Mouse (Mus musculus) CH12.LX (cell line): Measurements from ENCODE around the gene Tnip3. TPM values are rescaled to one million over a fixed set of nuclear protein-coding genes. Genes with fewer than 3 reads are reported as not detected.

Source experiments
- DNase-seq: peaks from one replicate; pipeline ENCODE4 v3.0.0-alpha.2; 2013; ENCODE audit errors: extremely low read depth
- H3K27ac ChIP-seq: 2 replicates; pipeline ENCODE4 v1.5.1; 2012; ENCODE audit warnings: low read depth, mild to moderate bottlenecking, control low read depth, moderate library complexity; ENCODE audit not compliant: insufficient read depth
- H3K27me3 ChIP-seq: replicated peaks from 2 replicates; pipeline ENCODE3; 2012; ENCODE audit warnings: inconsistent platforms
- H3K36me3 ChIP-seq, 2 experiments: replicated peaks in 1 of 2; 2 replicates each; pipeline versions ENCODE3 to v1.6.1; 2012; ENCODE audit warnings: inconsistent platforms in 1 of 2, low read length in 1 of 2, mild to moderate bottlenecking in 1 of 2, mixed read lengths in 1 of 2, moderate library complexity in 1 of 2; ENCODE audit not compliant: control insufficient read depth in 1 of 2, insufficient read depth in 1 of 2
- H3K4me1 ChIP-seq, 2 experiments: 2 replicates each; pipeline ENCODE4 v1.6.1; 2012; ENCODE audit warnings: inconsistent platforms in 1 of 2, moderate library complexity in 1 of 2; ENCODE audit not compliant: insufficient read depth in 2 of 2, control insufficient read depth in 1 of 2
- H3K4me2 ChIP-seq: 2 replicates; pipeline ENCODE4 v1.6.1; 2012; ENCODE audit warnings: low read depth, mild to moderate bottlenecking, control low read depth; ENCODE audit not compliant: poor library complexity, insufficient read depth, severe bottlenecking
- H3K4me3 ChIP-seq, 3 experiments: fragments of 150-350 bp in 1 of 3; sonication (generic) in 1 of 3; replicated peaks in 1 of 3; 2 replicates each; pipeline versions ENCODE3 to v1.5.1; 2011 to 2012; ENCODE audit warnings: low read depth in 2 of 3, low read length in 2 of 3, mild to moderate bottlenecking in 2 of 3, moderate library complexity in 2 of 3, control low read depth in 1 of 3, improper control_type of control experiment in 1 of 3, inconsistent platforms in 1 of 3, mixed read lengths in 1 of 3; ENCODE audit not compliant: poor library complexity in 1 of 3
- H3K79me2 ChIP-seq: replicated peaks from 2 replicates; pipeline ENCODE4 v1.6.1; 2012; ENCODE audit warnings: mild to moderate bottlenecking, moderate library complexity; ENCODE audit not compliant: control insufficient read depth, poor library complexity, insufficient read depth, severe bottlenecking; ENCODE audit errors: extremely low read depth
- H3K9ac ChIP-seq: 2 replicates; pipeline ENCODE4 v1.6.1; 2012; ENCODE audit warnings: low read depth, mild to moderate bottlenecking, control low read depth, moderate library complexity; ENCODE audit not compliant: insufficient read depth
- H3K9me3 ChIP-seq: replicated peaks from 2 replicates; pipeline ENCODE3; 2012; ENCODE audit warnings: low read length, inconsistent platforms, mixed read lengths
- BHLHE40 ChIP-seq: IDR thresholded peaks from 2 replicates; pipeline ENCODE4 v1.6.1; 2011; ENCODE audit warnings: mild to moderate bottlenecking, low read depth, low read length, improper control_type of control experiment
- CHD1 ChIP-seq: IDR thresholded peaks from 2 replicates; pipeline ENCODE4 v1.6.1; 2012; ENCODE audit warnings: low read depth, low read length, improper control_type of control experiment, inconsistent platforms
- CTCF ChIP-seq, 2 experiments: IDR thresholded peaks in 1 of 2; conservative IDR thresholded peaks in 1 of 2; 2 replicates each; pipeline ENCODE4 v1.5.1; 2011 to 2012; ENCODE audit warnings: low read depth in 2 of 2, low read length in 2 of 2, improper control_type of control experiment in 1 of 2, inconsistent platforms in 1 of 2, mild to moderate bottlenecking in 1 of 2, moderate library complexity in 1 of 2
- GABPA ChIP-seq: IDR thresholded peaks from 2 replicates; pipeline ENCODE4 v1.6.1; 2012; ENCODE audit warnings: low read depth, low read length, improper control_type of control experiment, inconsistent platforms; ENCODE audit not compliant: insufficient replicate concordance
- IRF4 ChIP-seq: IDR thresholded peaks from 2 replicates; pipeline ENCODE4 v1.6.1; 2014; ENCODE audit warnings: low read depth, mild to moderate bottlenecking, inconsistent platforms, low read length, improper control_type of control experiment
- JUN ChIP-seq: IDR thresholded peaks from 2 replicates; pipeline ENCODE4 v1.6.1; 2011; ENCODE audit warnings: low read depth, mild to moderate bottlenecking, low read length, improper control_type of control experiment, moderate library complexity; ENCODE audit not compliant: insufficient read depth
- JUND ChIP-seq: conservative IDR thresholded peaks from 2 replicates; pipeline ENCODE4 v1.6.1; 2011; ENCODE audit warnings: low read depth, low read length, improper control_type of control experiment
- KAT2A ChIP-seq: IDR thresholded peaks from 2 replicates; pipeline ENCODE4 v1.6.1; 2012; ENCODE audit warnings: low read length, improper control_type of control experiment, inconsistent platforms; ENCODE audit not compliant: insufficient replicate concordance
- MAX ChIP-seq: IDR thresholded peaks from 2 replicates; pipeline ENCODE4 v1.6.1; 2011; ENCODE audit warnings: low read length, improper control_type of control experiment
- MAZ ChIP-seq: IDR thresholded peaks from 2 replicates; pipeline ENCODE4 v1.6.1; 2012; ENCODE audit warnings: low read depth, mild to moderate bottlenecking, inconsistent platforms, low read length, improper control_type of control experiment, moderate library complexity
- MEF2A ChIP-seq: IDR thresholded peaks from 2 replicates; pipeline ENCODE4 v1.6.1; 2014; ENCODE audit warnings: low read depth, mild to moderate bottlenecking, inconsistent platforms, low read length, improper control_type of control experiment, borderline replicate concordance
- MYC ChIP-seq: IDR thresholded peaks from 2 replicates; pipeline ENCODE4 v1.6.1; 2011; ENCODE audit warnings: low read depth, mild to moderate bottlenecking, improper control_type of control experiment, low read length
- NRF1 ChIP-seq: IDR thresholded peaks from 2 replicates; pipeline ENCODE4 v1.6.1; 2014; ENCODE audit warnings: low read depth, mild to moderate bottlenecking, inconsistent platforms, low read length, improper control_type of control experiment, moderate library complexity
- PAX5 ChIP-seq: IDR thresholded peaks from 2 replicates; pipeline ENCODE4 v1.6.1; 2012; ENCODE audit warnings: low read length, inconsistent platforms, mixed read lengths
- POLR2A ChIP-seq: IDR thresholded peaks from 2 replicates; pipeline ENCODE4 v1.6.1; 2011; ENCODE audit warnings: low read depth, mild to moderate bottlenecking, improper control_type of control experiment, low read length
- POLR2AphosphoS2 ChIP-seq: IDR thresholded peaks from 2 replicates; pipeline ENCODE4 v1.6.1; 2011; ENCODE audit warnings: low read depth, low read length, improper control_type of control experiment
- RCOR1 ChIP-seq: conservative IDR thresholded peaks from 2 replicates; pipeline ENCODE4 v1.6.1; 2012; ENCODE audit warnings: low read depth, mild to moderate bottlenecking, inconsistent platforms, low read length, improper control_type of control experiment
- SIN3A ChIP-seq: IDR thresholded peaks from 2 replicates; pipeline ENCODE4 v1.6.1; 2012; ENCODE audit warnings: low read length, improper control_type of control experiment, inconsistent platforms
- TBP ChIP-seq: conservative IDR thresholded peaks from 2 replicates; pipeline ENCODE4 v1.6.1; 2011; ENCODE audit warnings: low read depth, low read length, improper control_type of control experiment
- USF1 ChIP-seq: IDR thresholded peaks from 2 replicates; pipeline ENCODE4 v1.6.1; 2014; ENCODE audit warnings: low read depth, mild to moderate bottlenecking, inconsistent platforms, low read length, improper control_type of control experiment
- ZKSCAN1 ChIP-seq: IDR thresholded peaks from 2 replicates; pipeline ENCODE4 v1.6.1; 2012; ENCODE audit warnings: low read depth, inconsistent platforms, low read length, improper control_type of control experiment, borderline replicate concordance
- ZMIZ1 ChIP-seq: IDR thresholded peaks from 2 replicates; pipeline ENCODE4 v1.6.1; 2012; ENCODE audit warnings: low read depth, mild to moderate bottlenecking, inconsistent platforms, low read length, improper control_type of control experiment
- dilution Hi-C: fragments of 300-500 bp; cut with MboI; formaldehyde crosslinking; loops from 2 replicates; pipeline ENCODE4 v1.14.3; 2020; ENCODE audit warnings: low sequenced_read_pairs; ENCODE audit not compliant: extremely low pct_unique_long_range_greater_than_20kb, extremely low pct_ligation_motif_present
- in situ Hi-C: fragments of 300-500 bp; cut with MboI; formaldehyde crosslinking; loops from 3 replicates; pipeline ENCODE4 v1.14.3; 2019; ENCODE audit warnings: low sequenced_read_pairs, low pct_ligation_motif_present, low pct_unique_long_range_greater_than_20kb, mixed read lengths
- polyA plus RNA-seq: library from polyadenylated mRNA; unstranded; fragments of >175 nt; gene quantifications from 2 replicates; pipeline ENCODE4 v1.2.1, GENCODE M21; 2012; ENCODE audit warnings: low read depth; ENCODE audit not compliant: insufficient read length
- total RNA-seq, 2 experiments: library from RNA; depleted of rRNA; stranded (reverse); fragments of 300-350 nt in 1 of 2; fragments of >200 nt in 1 of 2; gene quantifications; 2 replicates each; pipeline ENCODE4 v1.2.3; 2012 to 2014

Gene Tnip3
- total and polyA plus RNA-seq, 3 experiments, result 1.4 to 2.5 (median 2.5) TPM

DNA sequence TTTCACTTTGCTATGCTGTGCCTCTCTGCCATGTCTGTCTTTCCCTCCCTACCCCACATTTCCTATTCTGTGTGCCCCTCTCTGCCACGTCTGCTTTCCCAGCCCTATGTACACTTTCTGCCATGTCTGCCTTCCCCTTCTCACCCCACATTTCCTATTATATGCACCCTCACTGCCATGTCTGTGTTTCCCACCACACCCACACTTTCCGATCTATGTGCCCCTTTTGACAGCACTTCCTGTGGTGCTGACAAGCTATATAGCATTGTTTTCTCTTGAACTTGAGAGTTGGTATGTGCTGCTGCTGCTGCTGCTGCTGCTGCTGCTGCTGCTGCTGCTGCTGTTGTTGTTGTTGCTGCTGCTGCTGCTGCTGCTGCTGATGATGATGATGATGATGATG, 136.9 kb downstream of the Tnip3 start:
- Histone ChIP-seq H3K9ac (no peak overlapping the region), H3K27me3 (no peaks in the 10 kb centered on the region), H3K36me3 (no peaks in the 10 kb centered on the region), H3K4me3 (peak overlapping the region in 1 of 3 experiments; percentile 18), H3K27ac (no peak overlapping the region), H3K79me2 (no peaks in the 10 kb centered on the region), H3K4me1 (peaks cover 11 to 53% of the 10 kb centered on the region in 2 experiments; a peak in 3 of 4 replicates), H3K9me3 (no peaks in the 10 kb centered on the region), H3K4me2 (peak overlapping the region; percentile 40; the same call in 1 of the 2 replicates)
- dilution Hi-C loops, result no loop called here
- in situ Hi-C loops, result loop anchor here (25.0 kb wide), 1 partner anchor 875 kb away; the partner anchor contains the start of gene Mad2l1
- TF ChIP-seq ZMIZ1 (no peak), KAT2A (no peak), MAX (no peak), TBP (no peak), MAZ (no peak), SIN3A (no peak), NRF1 (no peak), ZKSCAN1 (no peak)
- no peak for DNase-seq

GRCm38 (mm10) chr6:65663990-65664389, 138.9 kb downstream of the Tnip3 start:
- Histone ChIP-seq H3K36me3 (no peaks in the 10 kb centered on the region), H3K9ac (no peak overlapping the region), H3K79me2 (no peaks in the 10 kb centered on the region), H3K27me3 (no peaks in the 10 kb centered on the region), H3K9me3 (no peaks in the 10 kb centered on the region), H3K27ac (no peak overlapping the region), H3K4me1 (peaks cover 11 to 57% of the 10 kb centered on the region in 2 experiments; a peak in 3 of 4 replicates), H3K4me2 (no peak overlapping the region; the same call in 1 of the 2 replicates), H3K4me3 (no peak overlapping the region)
- dilution Hi-C loops (no loop called here), in situ Hi-C loops (loop anchor here (25.0 kb wide), 1 partner anchor 873 kb away; the partner anchor contains the start of gene Mad2l1)
- TF ChIP-seq MYC, result no peak
- TF ChIP-seq PAX5, result no peak
- TF ChIP-seq BHLHE40, result no peak
- no peak for TF ChIP-seq POLR2A
- no peak for TF ChIP-seq IRF4
- TF ChIP-seq CTCF (conservative IDR thresholded peaks at IDR 0.05 in 1 of 2, IDR thresholded peaks at IDR 0.05 in 1 of 2; ENCODE audit: low read depth in 2 of 2, low read length in 2 of 2), result no peak
- no peak for TF ChIP-seq USF1
- TF ChIP-seq JUN, result no peak
- TF ChIP-seq CHD1, result no peak
- TF ChIP-seq JUND, result no peak
- TF ChIP-seq MEF2A, result no peak
- no peak for TF ChIP-seq POLR2AphosphoS2
- TF ChIP-seq RCOR1, result no peak
- TF ChIP-seq GABPA, result no peak
- no peak for DNase-seq
